Mouse (Mus musculus): ENCODE results near the gene Slc44a5. TPM values are rescaled to one million over a fixed set of nuclear protein-coding genes. Genes with fewer than 3 reads are reported as not detected.
"Not testable (repeated sequence)": the region's sequence is repeated elsewhere in the genome, so short reads cannot be mapped to it uniquely, and the experiment has no call there.

Gene Slc44a5
- polyA plus RNA-seq, 1 experiment from 2014 or later: 0.05 TPM

DNA sequence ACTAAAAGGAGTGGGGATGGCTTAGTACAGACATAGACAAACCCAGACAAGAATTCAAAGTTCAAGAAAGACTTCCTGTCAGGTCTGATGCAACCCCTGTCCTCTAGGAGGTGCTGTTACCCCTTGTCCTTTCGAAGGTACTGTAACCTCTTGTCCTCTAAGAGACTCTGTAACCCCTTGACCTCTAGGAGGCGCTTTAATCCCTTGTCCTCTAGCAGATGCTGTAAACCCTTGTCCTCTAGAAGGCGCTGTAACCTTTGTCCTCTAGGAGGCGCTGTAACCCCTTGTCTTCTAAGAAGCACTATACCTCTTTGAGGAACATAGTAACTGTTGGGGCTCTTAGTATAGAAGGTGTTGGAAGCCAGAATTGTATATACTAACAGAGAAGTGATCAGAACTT lies 4.7 kb upstream of the Slc44a5 start:
- peak; percentile 76 for DNase-seq (ENCODE audit: low spot score)

DNA sequence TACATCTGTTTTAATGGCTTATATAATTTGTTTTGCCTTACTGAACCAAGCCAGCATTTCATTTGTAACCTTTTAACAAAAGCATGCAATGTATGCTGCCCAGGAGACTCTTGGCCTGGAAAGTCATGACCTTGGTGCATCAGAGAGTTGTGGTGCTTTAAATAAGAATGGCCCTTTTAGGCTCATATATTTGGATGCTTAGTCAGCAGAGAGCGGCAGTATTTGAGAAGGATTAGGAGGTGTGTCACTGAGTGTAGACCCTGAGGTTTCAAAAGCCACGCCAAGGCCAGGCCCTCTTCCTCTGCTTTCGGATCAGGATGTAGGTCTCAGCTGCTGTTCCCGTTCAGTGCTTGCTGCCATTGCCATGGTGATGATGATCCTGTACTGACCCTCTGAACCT lies 3.8 kb upstream of the Slc44a5 start:
- DNase-seq (ENCODE audit: low spot score): no peak

DNA sequence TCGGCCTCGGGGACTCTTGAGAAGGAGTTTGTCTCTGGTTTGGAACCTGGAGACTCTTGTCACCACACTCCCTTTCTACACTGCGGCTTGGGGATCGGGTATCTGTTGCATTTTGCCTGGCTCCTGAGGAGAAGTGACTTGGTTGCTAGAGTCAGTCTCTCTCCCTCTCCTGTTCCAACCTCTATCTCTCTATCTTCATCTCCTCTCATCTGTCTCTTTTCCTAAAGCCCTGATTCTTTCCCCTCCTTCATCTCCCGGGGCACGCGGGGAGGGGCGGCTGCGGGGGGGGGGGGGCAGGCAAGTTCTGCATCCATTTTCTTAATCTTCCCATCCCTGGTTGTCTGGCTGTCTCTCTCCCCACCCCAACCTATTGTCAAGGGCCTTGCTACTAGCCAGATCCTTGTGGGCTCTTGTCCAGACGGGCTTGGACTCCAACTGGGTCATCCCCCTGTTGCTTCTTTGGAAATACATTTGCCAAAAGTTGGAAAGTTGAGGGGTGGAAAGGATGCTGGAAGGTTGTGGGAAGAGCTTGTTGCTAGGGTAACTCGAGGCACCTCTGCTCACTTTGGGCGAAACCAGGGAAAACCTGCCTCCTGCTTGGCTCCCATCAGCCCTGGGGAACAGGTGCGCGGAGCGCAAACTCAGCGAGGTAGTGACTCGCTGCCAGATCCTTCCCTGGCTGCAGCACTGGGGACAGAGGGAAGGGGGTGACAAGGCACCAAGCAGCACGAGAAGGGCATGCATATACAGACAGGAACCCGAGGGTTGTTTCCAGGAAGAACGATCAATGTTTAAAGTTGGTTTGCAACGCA lies 919 bp downstream of the Slc44a5 start:
- DNase-seq (ENCODE audit: low spot score): no peak

DNA sequence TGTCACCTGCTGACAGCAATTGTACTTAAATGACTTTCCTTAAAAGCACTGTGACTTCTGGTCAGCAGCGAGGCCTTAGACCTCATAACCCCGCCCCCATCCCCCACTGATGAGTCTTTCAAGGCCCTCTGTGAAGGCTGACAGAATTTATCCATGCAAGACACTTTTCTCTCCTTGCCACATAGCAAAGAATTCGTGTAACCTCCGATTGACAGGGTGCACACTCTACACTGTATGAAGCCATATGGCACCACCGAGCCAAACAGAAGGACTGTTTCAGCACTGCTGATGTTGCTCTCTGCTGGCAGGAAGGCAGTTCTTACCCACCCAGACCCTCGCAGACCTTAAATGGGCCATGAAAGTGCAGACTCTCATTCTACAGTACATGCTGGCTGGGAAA lies 1.8 kb downstream of the Slc44a5 start:
- DNase-seq (ENCODE audit: low spot score): no peak

DNA sequence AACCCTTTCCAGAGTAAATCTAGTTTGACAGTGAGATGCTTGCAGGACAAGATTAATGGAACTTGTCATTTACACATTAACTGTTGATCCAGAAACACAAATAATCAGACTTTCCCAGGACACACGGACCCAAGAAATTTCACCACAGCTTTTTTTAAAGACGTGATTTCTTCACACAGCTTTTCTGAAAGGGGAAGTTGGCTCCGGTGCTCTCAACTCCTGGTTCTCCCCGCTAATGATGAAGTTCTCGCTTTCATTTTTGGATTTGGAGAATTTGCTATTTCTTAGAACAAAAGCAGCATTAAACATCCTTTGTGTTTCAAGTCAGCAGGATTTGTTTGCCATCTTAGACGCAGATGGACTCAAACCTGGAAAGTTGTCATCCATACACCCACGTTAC lies 2.6 kb downstream of the Slc44a5 start:
- DNase-seq (ENCODE audit: low spot score): no peak

DNA sequence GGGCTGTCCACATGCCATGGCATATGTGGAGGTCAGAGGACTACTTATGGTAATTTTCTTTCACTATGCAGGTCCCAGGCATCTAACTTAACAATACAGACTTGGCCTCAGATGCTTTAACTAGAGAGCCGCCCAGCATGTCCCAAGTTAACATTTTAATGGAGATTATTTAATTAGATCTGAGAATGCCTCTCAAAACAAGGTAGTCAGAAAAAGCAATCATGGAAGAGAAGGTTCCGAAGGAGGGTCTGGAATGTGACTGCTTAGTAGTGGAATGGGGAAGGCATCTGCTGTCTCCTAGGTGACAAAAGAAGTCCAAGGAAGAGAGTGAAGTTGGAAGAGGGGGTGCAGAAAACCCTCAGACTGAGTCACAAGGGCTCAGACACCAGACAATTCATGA lies 7.4 kb downstream of the Slc44a5 start:
- no peak for DNase-seq (ENCODE audit: low spot score)

DNA sequence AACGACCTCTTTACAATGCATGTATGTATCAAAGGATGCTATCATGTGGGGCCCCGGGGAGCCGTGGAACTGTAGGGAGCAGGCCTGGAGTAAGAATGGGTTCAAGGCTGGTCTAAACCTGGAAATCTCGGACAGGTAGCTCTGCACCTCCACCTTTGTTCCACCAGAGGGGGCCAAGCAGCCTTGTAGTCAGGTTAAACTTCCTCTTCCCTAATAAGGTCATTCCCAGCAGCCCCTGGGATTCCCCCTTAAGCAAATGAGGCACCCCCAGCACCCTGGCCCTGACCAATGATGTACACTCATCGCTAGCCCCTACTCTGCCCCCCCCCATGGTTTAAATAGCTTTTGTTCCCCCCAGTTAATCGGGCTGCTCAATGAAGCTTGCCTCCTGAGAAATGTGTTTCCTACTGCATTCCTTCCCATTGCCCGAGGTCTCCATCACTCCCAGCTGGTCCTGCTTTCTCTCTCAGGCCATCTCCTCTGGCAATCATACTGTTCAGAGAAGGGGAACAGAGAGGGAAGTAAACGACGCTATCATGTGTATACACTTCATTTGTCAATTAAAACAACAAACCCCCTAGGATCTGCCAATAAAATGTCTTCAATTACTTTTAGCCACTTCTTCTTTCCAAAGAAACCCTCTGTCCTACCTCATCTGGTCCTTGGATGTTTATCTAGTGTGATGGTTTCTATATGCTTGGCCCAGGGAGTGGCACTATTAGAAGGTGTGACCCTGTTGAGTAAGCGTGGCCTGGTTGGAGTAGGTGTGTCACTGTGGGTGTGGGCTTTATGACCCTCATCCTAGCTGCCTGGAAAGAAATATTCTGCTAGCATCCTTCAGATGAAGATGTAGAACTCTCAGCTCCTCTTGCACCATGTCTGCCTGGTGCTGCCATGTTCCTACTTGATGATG lies 11.4 kb downstream of the Slc44a5 start:
- DNase-seq (ENCODE audit: low spot score): peak; percentile 30

DNA sequence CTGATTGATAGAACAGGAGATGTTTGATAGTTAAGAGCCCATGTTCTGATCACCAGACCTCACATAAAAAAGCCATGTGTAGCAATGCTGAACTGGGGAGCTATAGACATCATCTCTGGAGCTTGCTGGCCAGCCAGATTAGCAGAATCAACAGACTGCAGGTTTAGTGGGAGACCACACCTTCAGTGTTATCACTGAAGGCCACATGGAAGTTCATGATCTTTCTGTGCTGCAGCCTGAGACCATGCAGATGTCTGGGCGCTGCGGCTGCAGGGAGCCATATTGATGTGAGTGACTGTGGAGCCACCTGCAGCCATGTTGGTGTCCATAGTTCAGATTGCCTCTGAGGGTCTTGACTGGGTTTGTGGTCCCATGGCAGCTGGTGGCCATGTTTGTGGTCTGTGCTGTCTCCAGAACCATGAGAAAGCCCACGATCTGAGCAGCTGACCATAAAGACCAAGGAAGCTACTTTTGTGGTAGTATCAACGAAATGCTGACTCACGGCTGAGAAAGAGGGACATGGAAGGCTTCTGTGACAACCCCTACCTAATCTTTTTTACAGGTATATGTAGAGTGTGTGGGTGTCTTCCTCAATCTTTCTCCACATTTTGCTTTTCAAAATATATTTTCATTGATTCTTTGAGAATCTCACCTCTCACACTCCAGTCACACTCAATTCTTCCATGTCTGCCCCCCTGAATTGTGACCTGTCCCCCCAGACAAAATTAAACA lies 26.7 kb downstream of the Slc44a5 start:
- DNase-seq (ENCODE audit: low spot score): no peak

DNA sequence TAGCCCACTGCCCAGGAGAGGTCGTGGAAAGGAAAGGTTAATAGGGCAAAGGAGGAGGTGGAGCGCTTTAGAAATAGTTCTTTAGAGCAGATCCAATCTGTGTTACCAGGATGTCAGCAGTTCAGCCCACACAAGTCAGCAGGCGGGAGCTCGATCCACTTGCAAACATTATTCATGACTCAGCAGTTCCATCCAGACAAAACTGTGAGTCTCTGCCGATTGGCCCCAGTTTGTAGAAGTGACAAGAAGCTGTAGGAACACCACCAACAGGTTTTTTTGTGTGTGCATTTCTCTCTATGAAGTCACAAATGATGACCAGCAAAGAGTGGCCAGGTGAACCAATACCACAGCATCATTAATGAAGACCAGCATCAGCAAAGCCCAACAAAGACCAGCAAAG lies 28.1 kb downstream of the Slc44a5 start:
- no peak for DNase-seq (ENCODE audit: low spot score)

DNA sequence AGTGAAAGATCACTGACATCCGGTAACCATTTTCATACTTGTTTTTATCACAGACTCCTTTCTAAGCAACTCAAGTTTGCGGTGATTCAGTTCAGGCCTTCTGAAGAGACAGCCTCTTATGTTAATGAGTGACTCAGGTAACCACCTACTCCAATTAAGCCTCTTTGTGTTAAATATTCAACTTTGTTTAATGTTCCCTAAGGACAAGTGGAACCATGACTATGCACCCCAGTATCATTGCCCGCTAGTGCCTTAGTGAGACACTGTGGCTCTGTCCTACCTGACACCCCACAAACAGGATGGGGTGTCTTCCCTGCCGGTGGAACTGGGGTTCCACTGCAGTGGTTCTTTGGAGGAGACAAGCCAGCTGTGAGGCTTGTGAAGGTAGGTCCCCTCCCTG lies 73.6 kb downstream of the Slc44a5 start:
- DNase-seq (ENCODE audit: low spot score): no peak

DNA sequence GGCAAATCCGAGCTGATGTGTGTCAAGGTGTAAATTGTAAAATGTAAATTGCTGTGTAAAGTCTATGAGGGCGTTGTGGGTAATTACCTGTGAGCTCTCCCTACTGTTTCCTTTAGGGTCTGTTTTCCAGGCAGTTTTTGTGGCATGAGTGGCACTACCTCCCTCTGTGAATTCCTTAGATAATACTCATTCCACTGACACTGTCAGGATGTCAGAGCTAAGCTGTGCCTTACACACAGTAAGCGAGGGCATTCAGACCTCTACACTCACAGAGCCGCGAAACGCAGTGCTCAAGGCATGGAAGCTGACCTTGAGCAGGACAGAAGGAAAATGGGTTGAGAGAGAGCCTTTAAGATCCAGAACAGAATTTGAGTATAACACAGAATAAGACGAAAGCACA lies 80.1 kb downstream of the Slc44a5 start:
- no peak for DNase-seq (ENCODE audit: low spot score)

DNA sequence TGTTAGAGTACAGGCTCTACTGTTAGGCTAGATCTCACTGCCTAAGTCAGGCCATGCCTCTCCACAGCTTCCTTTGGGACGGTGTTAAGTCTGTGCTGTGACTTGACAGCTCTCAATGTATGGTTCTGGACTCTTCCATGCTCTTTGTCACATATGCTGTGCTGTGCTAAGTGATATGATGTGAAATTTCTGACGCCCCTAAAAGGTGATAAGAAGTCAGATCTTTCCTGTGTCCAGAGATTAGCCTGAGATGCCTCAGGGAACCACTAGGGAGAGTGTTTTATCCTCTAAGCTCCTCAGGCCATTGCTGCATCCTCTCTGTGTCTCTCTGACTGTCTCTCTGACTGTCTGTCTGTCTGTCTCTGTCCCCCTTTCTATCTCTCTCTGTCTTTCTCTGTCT lies 84.2 kb downstream of the Slc44a5 start:
- DNase-seq (ENCODE audit: low spot score): no peak

DNA sequence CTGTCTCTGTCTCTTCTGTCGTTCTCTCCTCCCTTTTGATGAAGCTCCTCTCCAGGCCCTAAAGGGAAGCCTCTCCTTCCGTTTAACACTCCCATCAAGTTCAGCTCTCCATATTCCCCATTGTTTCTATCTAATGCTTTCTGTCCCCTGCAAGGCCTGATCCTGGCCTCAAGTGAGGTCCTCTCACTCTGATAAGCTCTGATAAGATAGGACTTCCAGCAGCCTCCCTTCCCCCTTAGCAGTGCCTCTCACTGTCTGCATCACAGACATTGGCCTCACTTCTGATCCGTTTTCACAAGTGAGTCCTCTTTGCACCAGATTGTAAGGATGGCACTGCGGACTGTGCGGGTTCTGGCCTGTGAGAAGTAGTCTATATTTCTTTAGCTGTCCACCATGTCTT lies 85.0 kb downstream of the Slc44a5 start:
- no peak for DNase-seq (ENCODE audit: low spot score)

DNA sequence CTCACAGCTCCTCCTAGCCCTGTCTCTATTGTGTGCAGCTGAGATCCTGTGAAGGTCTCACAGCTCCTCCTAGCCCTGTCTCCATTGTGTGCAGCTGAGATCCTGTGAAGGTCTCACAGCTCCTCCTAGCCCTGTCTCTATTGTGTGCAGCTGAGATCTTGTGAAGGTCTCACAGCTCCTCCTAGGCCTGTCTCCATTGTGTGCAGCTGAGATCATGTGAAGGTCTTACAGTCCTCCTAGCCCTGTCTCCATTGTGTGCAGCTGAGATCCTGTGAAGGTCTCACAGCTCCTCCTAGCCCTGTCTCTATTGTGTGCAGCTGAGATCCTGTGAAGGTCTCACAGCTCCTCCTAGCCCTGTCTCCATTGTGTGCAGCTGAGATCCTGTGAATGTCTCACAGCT lies 98.8 kb downstream of the Slc44a5 start:
- not testable (repeated sequence) for DNase-seq (ENCODE audit: low spot score)

DNA sequence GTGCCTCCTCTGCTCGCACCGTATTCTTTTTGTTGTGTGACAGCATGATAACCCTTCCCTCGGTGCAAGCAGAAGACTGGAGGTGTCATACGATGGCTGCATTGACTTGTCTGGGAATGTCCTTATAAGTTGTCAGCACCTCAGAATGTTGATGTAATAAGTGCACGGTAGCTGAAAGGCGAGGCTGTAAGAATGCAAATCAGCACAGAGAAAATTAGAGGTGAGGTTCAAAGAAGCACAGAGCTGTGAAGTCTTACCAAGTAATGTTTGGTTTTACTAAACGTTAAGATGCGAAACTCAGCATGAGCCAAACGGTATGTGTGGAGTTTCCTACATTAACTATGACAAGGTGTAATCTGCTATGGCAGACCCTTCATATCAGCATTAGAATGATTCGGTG lies 102.5 kb downstream of the Slc44a5 start:
- no peak for DNase-seq (ENCODE audit: low spot score)

DNA sequence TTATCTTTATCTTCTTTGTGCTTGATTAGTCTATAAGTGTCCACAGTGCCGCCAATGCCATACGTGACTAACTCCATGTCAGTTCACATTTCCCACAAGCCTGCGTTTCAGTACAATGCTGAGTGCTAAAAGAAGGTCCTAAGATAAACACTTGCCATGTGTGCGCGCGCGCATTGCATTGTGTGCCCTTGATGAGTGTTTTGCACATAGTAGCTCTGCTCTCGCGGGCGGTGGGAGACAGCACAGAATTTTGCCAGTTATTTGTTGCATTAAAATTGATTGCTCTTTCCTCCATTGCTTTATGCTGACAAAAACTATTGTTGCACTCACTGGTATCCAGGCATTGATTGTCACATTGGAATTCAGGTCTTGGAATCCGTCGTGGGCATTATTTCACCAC lies 108.5 kb downstream of the Slc44a5 start:
- DNase-seq (ENCODE audit: low spot score): no peak

DNA sequence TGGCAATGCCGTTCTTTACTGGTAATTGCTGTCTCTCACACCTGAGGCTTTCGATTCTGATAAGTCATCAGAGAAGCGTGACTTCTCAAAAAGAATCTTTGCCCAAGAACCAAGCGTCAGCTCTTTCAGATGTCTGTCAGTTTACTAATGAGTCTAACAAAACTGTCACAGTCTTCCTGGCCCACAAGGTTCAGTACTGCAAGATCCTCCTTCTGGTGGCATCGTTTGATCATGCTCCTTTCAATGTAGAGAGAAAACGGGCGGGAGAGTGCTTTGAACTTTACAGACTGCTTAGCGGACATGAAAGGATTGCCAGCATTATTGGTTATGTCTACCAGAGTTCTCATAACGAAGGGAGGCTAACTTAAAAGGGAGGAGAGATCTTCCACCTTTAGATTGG lies 109.0 kb downstream of the Slc44a5 start:
- peak; percentile 13 for DNase-seq (ENCODE audit: low spot score)

DNA sequence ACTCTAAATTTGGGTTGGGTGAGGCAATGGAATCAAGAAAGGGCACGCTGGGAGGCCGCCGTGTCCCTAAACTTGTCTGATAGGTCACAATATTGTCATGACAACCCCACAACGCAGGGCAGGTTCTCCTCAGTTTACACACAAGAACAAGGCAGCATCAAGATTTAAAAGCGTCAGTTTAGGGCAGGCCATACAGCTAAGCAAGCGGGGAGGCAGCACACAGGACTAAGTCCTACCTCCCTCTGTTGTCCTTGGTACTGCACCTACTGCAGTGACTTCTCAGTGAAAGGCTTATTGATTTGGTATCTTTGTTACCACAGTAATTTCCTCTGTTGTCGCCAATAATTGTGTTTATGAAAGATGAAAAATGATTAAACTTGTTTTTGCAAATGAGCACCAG lies 109.7 kb downstream of the Slc44a5 start:
- DNase-seq (ENCODE audit: low spot score): no peak

DNA sequence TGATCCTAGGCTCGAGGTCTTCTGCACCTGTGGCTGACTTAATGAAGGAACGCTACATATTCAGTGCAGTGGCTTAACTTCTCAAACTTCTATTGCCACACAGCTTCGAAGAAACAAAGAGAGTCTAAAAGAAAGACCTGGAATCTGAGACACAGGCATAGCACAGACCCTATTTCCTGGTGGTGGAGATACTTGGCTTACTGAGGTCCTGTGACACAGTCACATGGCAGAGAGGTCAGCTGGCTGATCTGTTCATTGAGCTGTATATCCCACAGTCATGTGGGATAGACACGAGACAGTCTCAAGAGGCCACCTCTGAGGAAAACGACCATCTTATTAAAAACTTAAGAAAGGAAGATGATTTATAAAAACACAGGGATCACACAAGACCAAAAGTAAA lies 116.8 kb downstream of the Slc44a5 start:
- no peak for DNase-seq (ENCODE audit: low spot score)

DNA sequence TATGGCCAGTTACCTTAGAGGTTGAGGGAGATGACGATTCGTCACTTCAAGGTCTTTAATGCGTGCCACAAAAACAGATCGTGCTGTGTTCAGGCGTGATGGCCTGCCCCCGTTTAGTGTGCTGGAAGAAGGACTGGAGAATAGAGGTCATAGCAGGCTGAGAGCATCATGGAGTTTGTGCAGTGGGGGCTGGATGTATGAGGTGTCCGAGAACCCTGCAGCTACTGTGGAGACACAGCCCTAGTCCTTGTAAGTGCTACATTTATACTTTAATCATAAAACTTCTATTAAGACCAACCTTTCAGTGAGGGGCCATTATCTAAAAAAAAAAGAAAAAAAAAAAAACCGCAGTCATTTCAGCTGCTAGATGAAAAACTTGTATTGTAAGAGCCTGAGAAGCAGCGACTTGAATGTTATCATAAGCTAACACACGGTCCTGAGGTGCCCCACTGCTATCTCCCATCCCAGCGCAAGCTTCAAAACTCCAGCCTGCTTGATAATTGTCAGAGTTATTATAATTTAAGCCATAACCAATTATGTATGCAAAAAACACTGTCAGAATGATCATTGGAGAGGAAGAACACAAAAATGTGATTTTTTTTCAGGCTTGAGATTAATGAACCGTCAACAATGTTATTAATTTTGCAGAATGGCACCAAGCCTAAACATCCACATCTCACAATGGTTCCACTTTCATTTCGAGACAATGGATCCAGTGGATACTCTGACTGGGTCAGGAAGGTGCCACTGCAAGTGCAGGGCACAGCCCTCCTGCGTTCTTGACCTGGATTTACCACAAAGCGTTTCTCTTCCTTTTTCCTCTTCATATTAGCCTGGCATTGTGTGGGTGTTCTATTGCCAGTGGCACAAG lies 118.5 kb downstream of the Slc44a5 start:
- no peak for DNase-seq (ENCODE audit: low spot score)

DNA sequence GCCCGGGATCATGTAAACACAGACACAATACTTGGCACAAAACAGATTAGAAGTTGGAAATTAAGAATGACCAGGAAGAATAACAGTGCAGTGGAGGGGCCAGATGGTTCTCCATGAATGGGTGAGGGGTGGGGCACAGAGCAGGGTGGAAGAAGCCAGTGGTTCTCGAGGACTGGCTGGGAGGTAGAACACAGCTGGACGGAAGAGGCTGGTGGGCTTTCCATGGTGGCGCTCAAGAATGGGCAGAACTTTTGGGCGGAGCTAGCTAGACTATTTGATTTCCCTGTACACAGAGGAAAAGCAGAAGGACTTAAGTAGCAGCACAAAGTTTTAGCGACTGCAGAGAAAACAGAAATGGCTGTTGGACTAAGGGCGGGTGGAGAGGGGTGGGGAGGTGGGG lies 119.2 kb downstream of the Slc44a5 start:
- no peak for DNase-seq (ENCODE audit: low spot score)

Data from thymus, postnatal 0 days (tissue).